Mouse (Mus musculus) cerebellum, postnatal 4 days (tissue): ENCODE results near the gene Gm14151.
"Not testable (repeated sequence)": the region's sequence is repeated elsewhere in the genome, so short reads cannot be mapped to it uniquely, and the experiment has no call there.

Source experiments
- DNase-seq, 2 experiments: peaks; one replicate each; pipeline ENCODE4 v3.0.0; 2022; ENCODE audit warnings: low spot score in 2 of 2, mixed read lengths in 1 of 2

Gm14151 gene

DNA sequence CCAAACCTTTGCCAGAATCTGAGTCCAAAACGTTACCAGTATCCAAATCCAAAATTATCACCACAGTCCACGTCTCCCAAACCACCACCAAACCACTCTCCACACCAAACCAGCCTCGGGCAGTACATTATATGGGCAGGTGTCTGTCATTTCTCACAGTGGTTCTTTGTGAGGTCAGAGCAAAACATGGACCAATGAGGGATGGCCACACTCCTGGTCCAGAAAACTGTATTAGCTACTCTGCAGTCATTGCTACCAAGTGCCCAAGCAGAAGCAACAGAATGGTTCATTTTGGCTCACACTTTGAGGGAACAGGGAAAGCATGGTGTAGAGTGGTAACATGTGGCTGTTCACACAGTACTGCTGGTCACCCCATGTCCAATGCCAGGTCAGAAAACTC lies at the start of gene Gm14151:
Gm14151 (minus strand) TSS at position 101 of the 400 bp plus-strand sequence.
- DNase-seq, result not testable (repeated sequence)

GRCm38 (mm10) chr2:151097945-151098344 lies 5.8 kb upstream of the Gm14151 start, which contains the start of gene Gm14147:
Gene Gm14147 (plus strand): TSS chr2:151098245.
- DNase-seq, result not testable (repeated sequence)

GRCm38 (mm10) chr2:151056637-151057036 lies 35.5 kb downstream of the Gm14151 start:
- DNase-seq, result no peak

- no peak for DNase-seq
Measured at GRCm38 (mm10) chr2:151040411-151040810, 51.7 kb downstream of the Gm14151 start.

GRCm38 (mm10) chr2:151039726-151040125 lies 52.4 kb downstream of the Gm14151 start:
- DNase-seq, result no peak

- DNase-seq, result peak; percentile 86 to 92
Measured at GRCm38 (mm10) chr2:151039232-151039695, 52.9 kb downstream of the Gm14151 start, which contains the start of the genes Ninl and Nanp. Gene Ninl (minus strand): TSS chr2:151039382. Gene Nanp (minus strand): TSS chr2:151039398.

GRCm38 (mm10) chr2:151038811-151039222 lies 53.3 kb downstream of the Gm14151 start:
- DNase-seq, result no peak

DNA sequence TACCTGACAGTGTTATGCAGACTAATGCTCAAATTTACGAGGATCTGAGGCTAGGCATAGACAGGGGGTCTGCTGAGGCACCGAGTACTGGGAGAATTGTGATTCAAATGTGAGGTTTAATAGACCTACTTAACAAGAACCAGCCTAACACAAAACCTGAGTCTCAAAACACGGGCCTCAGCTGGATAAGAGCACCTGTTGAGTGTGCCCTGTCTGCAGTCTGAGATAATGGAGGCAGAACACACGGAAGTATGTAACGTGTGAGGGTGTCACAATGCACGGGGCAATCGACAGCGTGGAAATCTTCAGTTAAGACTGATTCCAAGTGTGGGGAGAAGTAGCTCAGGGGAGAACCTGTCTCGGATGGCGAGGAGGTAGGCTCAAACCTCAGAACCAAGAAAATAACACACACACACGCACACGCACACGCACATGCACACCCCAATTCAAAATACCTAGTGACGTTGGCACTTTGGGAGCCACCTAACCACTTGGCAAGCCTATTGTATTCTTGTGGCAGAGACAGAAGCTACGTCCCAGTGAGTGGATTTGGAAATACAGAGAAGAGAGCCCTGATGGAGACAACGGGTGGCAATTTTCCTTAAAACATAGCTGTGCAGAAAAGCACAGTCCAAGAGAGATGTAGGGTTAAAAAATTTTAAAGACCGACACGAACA lies 54.1 kb downstream of the Gm14151 start:
- no peak for DNase-seq

DNA sequence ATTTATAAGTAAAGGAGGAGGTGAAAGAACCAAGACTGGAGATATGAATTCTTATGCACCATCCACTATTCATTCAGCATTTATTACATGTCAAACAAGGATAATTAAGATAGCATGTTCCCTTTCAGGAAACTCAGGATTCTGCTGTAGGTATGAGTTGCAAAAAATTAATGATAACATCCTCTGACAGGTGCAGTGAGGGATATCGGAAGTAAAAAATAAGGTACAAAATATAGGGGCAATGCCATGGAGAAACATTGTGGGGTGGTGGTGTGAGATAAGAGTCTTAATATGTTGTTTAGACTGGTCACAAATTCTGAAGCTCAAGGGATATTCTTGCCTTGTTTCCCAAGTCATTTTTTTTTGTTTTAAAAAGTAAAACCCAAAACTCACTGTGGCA lies 54.9 kb downstream of the Gm14151 start:
- no peak for DNase-seq
